ENCODE assay signal across 21 mouse cellular contexts in genomic region chr9:115692837-115693236, GRCm38 (mm10).
A peak's percentile ranks its signal among the peaks of the same experiment; 100 is the strongest.
DNase-seq lines count a peak whose midpoint lies in the region; ATAC-seq and TF ChIP-seq lines count a peak whose summit lies in the region.
"Had no signal": no experiment of that assay in that cellular context is flagged by ENCODE, and none has a peak within 500 bp of the region (broad histone marks: within the 10 kb centered on the region; RNA-seq: fewer than 3 reads in every experiment).

No protein-coding gene starts in this region.

- no peaks in the 10 kb centered on the region for H3K27me3 ChIP-seq in hindbrain, postnatal 0 days (ENCODE audit: insufficient read depth, low read length)
- no peaks in the 10 kb centered on the region for H3K27me3 ChIP-seq in hindbrain, embryonic 10.5 days (ENCODE audit: insufficient read depth, poor library complexity, severe bottlenecking)
- H3K27me3 ChIP-seq in liver, postnatal 0 days (ENCODE audit: insufficient read depth, low read length), result no peaks in the 10 kb centered on the region
- no peaks in the 10 kb centered on the region for H3K27me3 ChIP-seq in liver, embryonic 11.5 days (replicated peaks; ENCODE audit: control insufficient read depth, insufficient read depth, low read length)
- no peaks in the 10 kb centered on the region for H3K27me3 ChIP-seq in CH12.LX (replicated peaks)
- H3K27me3 ChIP-seq in ES-Bruce4 (ENCODE audit: control insufficient read depth, insufficient read depth, low read length, poor library complexity, severe bottlenecking), result no peaks in the 10 kb centered on the region
- H3K27me3 ChIP-seq: forebrain, embryonic 12.5 days; hindbrain, embryonic 12.5 days; limb, embryonic 12.5 days; liver, embryonic 13.5 days had no signal

- dilution Hi-C loops in CH12.LX (cut with MboI; ENCODE audit: extremely low pct_ligation_motif_present, extremely low pct_unique_long_range_greater_than_20kb, low sequenced_read_pairs), result no loop called here

- TF ChIP-seq CTCF in hindbrain, postnatal 0 days (IDR thresholded peaks at IDR 0.05; ENCODE audit: low read depth), result peak; percentile 38; the same call in 1 of the 2 replicates
- TF ChIP-seq CTCF in liver, postnatal 0 days (IDR thresholded peaks at IDR 0.05; ENCODE audit: low read depth), result peak; percentile 39
- TF ChIP-seq CTCF in CH12.LX (conservative IDR thresholded peaks at IDR 0.05 in 1 of 2, IDR thresholded peaks at IDR 0.05 in 1 of 2; ENCODE audit: low read depth in 2 of 2, low read length in 2 of 2) (peak in 1 of 2 experiments; percentile 58; a peak in 2 of 4 replicates), ES-Bruce4 (IDR thresholded peaks at IDR 0.05; ENCODE audit: low read depth, low read length) (peak; percentile 30)

- H3K4me2 ChIP-seq in hindbrain, postnatal 0 days (ENCODE audit: low read depth, low read length), result no peak overlapping the region
- H3K4me2 ChIP-seq in liver, postnatal 0 days (ENCODE audit: low read depth, low read length), result no peak overlapping the region
- no peak overlapping the region for H3K4me2 ChIP-seq in liver, embryonic 11.5 days
- no peak overlapping the region for H3K4me2 ChIP-seq in CH12.LX (ENCODE audit: insufficient read depth, low read depth, poor library complexity, severe bottlenecking)
- H3K4me2 ChIP-seq: forebrain, embryonic 12.5 days; hindbrain, embryonic 12.5 days; limb, embryonic 12.5 days; liver, embryonic 13.5 days had no signal

- H3K27ac ChIP-seq in hindbrain, postnatal 0 days, result no peak overlapping the region
- no peak overlapping the region for H3K27ac ChIP-seq in hindbrain, embryonic 10.5 days
- no peak overlapping the region for H3K27ac ChIP-seq in liver, postnatal 0 days (ENCODE audit: low read depth)
- H3K27ac ChIP-seq in liver, embryonic 11.5 days (ENCODE audit: low read depth, low read length), result no peak overlapping the region
- H3K27ac ChIP-seq in CH12.LX (ENCODE audit: insufficient read depth, low read depth) (no peak overlapping the region), ES-Bruce4 (ENCODE audit: insufficient read depth, low read length) (no peak overlapping the region)
- H3K27ac ChIP-seq: embryonic facial prominence, embryonic 10.5 days; forebrain, embryonic 12.5 days; hindbrain, embryonic 12.5 days; limb, embryonic 12.5 days; liver, embryonic 13.5 days had no signal

- no peak overlapping the region for H3K9ac ChIP-seq in hindbrain, postnatal 0 days (replicated peaks; ENCODE audit: low read length)
- H3K9ac ChIP-seq in liver, postnatal 0 days (replicated peaks), result no peak overlapping the region
- H3K9ac ChIP-seq in liver, embryonic 11.5 days (ENCODE audit: low read depth, low read length), result no peak overlapping the region
- H3K9ac ChIP-seq in CH12.LX (ENCODE audit: insufficient read depth, low read depth) (no peak overlapping the region), ES-Bruce4 (ENCODE audit: low read depth, poor library complexity, severe bottlenecking) (no peak overlapping the region)
- H3K9ac ChIP-seq: forebrain, embryonic 12.5 days; hindbrain, embryonic 12.5 days; limb, embryonic 12.5 days; liver, embryonic 13.5 days had no signal

- TF ChIP-seq RAD21 in CH12.LX (IDR thresholded peaks at IDR 0.05; ENCODE audit: low read depth, low read length), result peak; percentile 59

- no peaks in the 10 kb centered on the region for H3K9me3 ChIP-seq in hindbrain, postnatal 0 days (ENCODE audit: low read length)
- no peaks in the 10 kb centered on the region for H3K9me3 ChIP-seq in hindbrain, embryonic 10.5 days
- no peaks in the 10 kb centered on the region for H3K9me3 ChIP-seq in liver, postnatal 0 days (ENCODE audit: low read length)
- H3K9me3 ChIP-seq in liver, embryonic 11.5 days (ENCODE audit: control insufficient read depth, low read length), result no peaks in the 10 kb centered on the region
- H3K9me3 ChIP-seq in CH12.LX (replicated peaks; ENCODE audit: low read length), result no peaks in the 10 kb centered on the region
- H3K9me3 ChIP-seq in ES-Bruce4 (replicated peaks; ENCODE audit: control insufficient read depth, insufficient read depth, low read length, poor library complexity, severe bottlenecking), result no peaks in the 10 kb centered on the region
- H3K9me3 ChIP-seq: embryonic facial prominence, embryonic 10.5 days; forebrain, embryonic 12.5 days; hindbrain, embryonic 12.5 days; limb, embryonic 12.5 days; liver, embryonic 13.5 days had no signal

- no peak for ATAC-seq in hindbrain, postnatal 0 days
- ATAC-seq in liver, postnatal 0 days, result no peak
- no peak for ATAC-seq in liver, embryonic 11.5 days (replicated peaks; ENCODE audit: low FRiP score)
- no peak for ATAC-seq in erythroblast, adult 5-6 weeks (replicated peaks; ENCODE audit: low FRiP score, poor library complexity, severe bottlenecking)
- ATAC-seq: inflammation-experienced regulatory T-cells, adult 6 months had no signal

- no peak overlapping the region for H3K4me3 ChIP-seq in hindbrain, postnatal 0 days (ENCODE audit: low read length)
- H3K4me3 ChIP-seq in hindbrain, embryonic 10.5 days, result no peak overlapping the region
- H3K4me3 ChIP-seq in liver, postnatal 0 days (ENCODE audit: low read depth, low read length), result no peak overlapping the region
- no peak overlapping the region for H3K4me3 ChIP-seq in liver, embryonic 11.5 days (ENCODE audit: low read depth, low read length)
- H3K4me3 ChIP-seq in CH12.LX (replicated peaks in 1 of 3; ENCODE audit: low read depth in 2 of 3, low read length in 2 of 3, poor library complexity in 1 of 3) (no peak overlapping the region), ES-Bruce4 (ENCODE audit: low read depth, low read length) (no peak overlapping the region)
- H3K4me3 ChIP-seq: embryonic facial prominence, embryonic 10.5 days; forebrain, embryonic 12.5 days; hindbrain, embryonic 12.5 days; limb, embryonic 12.5 days; liver, embryonic 13.5 days had no signal

- in situ Hi-C loops in CH12.LX (cut with MboI; ENCODE audit: low pct_ligation_motif_present, low pct_unique_long_range_greater_than_20kb, low sequenced_read_pairs), result no loop called here

- H3K79me2 ChIP-seq in CH12.LX (replicated peaks; ENCODE audit: control insufficient read depth, extremely low read depth, insufficient read depth, poor library complexity, severe bottlenecking), result no peaks in the 10 kb centered on the region

- H3K4me1 ChIP-seq in hindbrain, postnatal 0 days (ENCODE audit: insufficient read depth, low read length), result no peaks in the 10 kb centered on the region
- peaks cover 7% of the 10 kb centered on the region; the same call in 1 of the 2 replicates for H3K4me1 ChIP-seq in hindbrain, embryonic 10.5 days (replicated peaks)
- no peaks in the 10 kb centered on the region for H3K4me1 ChIP-seq in liver, postnatal 0 days (ENCODE audit: insufficient read depth)
- no peaks in the 10 kb centered on the region for H3K4me1 ChIP-seq in liver, embryonic 11.5 days (replicated peaks; ENCODE audit: control insufficient read depth, insufficient read depth, low read length)
- H3K4me1 ChIP-seq in CH12.LX (ENCODE audit: control insufficient read depth in 1 of 2, insufficient read depth in 2 of 2) (peaks cover 2 to 6% of the 10 kb centered on the region in 2 experiments; a peak in 1 of 4 replicates), ES-Bruce4 (ENCODE audit: control insufficient read depth, insufficient read depth, low read length) (no peaks in the 10 kb centered on the region)
- H3K4me1 ChIP-seq: liver, embryonic 13.5 days had no signal

- DNase-seq in hindbrain, postnatal 0 days (ENCODE audit: low spot score), result no peak
- no peak for DNase-seq in hindbrain, embryonic 10.5 days (ENCODE audit: low spot score)
- DNase-seq in liver, postnatal 0 days, result no peak
- no peak for DNase-seq in liver, embryonic 11.5 days (ENCODE audit: low spot score)
- no peak for DNase-seq in CH12.LX (ENCODE audit: extremely low read depth)
- no peak for DNase-seq in right cerebral cortex, postnatal 4 days
- DNase-seq: adrenal gland, postnatal 36 days; cerebellum, adult 2 months; cerebellum, postnatal 36 days; gastrocnemius, postnatal 14 days; kidney, postnatal 25 days; liver, embryonic 13.5 days; lung, postnatal 10 days; thymus, postnatal 4 days had no signal

- 71% methylated on average over 2 of the region's 2 CpGs for WGBS in hindbrain, postnatal 0 days
- WGBS in hindbrain, embryonic 10.5 days, result 64% methylated on average over 2 of the region's 2 CpGs
- 53% methylated on average over 2 of the region's 2 CpGs for WGBS in liver, postnatal 0 days (ENCODE audit: insufficient replicate concordance)
- WGBS in liver, embryonic 11.5 days, result 64% methylated on average over 2 of the region's 2 CpGs

- no peaks in the 10 kb centered on the region for H3K36me3 ChIP-seq in hindbrain, postnatal 0 days (ENCODE audit: insufficient read depth, low read length)
- no peaks in the 10 kb centered on the region for H3K36me3 ChIP-seq in hindbrain, embryonic 10.5 days
- H3K36me3 ChIP-seq in liver, postnatal 0 days (replicated peaks; ENCODE audit: insufficient read depth, low read length), result no peaks in the 10 kb centered on the region
- no peaks in the 10 kb centered on the region for H3K36me3 ChIP-seq in liver, embryonic 11.5 days (ENCODE audit: control insufficient read depth, insufficient read depth, low read length)
- H3K36me3 ChIP-seq in CH12.LX (replicated peaks in 1 of 2; ENCODE audit: control insufficient read depth in 1 of 2, insufficient read depth in 1 of 2, low read length in 1 of 2) (no peaks in the 10 kb centered on the region), ES-Bruce4 (ENCODE audit: control insufficient read depth, insufficient read depth, low read length, poor library complexity, severe bottlenecking) (no peaks in the 10 kb centered on the region)
- H3K36me3 ChIP-seq: embryonic facial prominence, embryonic 10.5 days; forebrain, embryonic 12.5 days; hindbrain, embryonic 12.5 days; limb, embryonic 12.5 days; liver, embryonic 13.5 days had no signal

- no peak for TF ChIP-seq EP300 in liver, postnatal 0 days (IDR thresholded peaks at IDR 0.05; ENCODE audit: low read depth)
- no peak for TF ChIP-seq EP300 in CH12.LX (IDR thresholded peaks at IDR 0.05; ENCODE audit: low read length)
- TF ChIP-seq EP300 in ES-Bruce4 (IDR thresholded peaks at IDR 0.05; ENCODE audit: insufficient read depth, low read depth, low read length), result no peak

- TF ChIP-seq POLR2A in CH12.LX (IDR thresholded peaks at IDR 0.05; ENCODE audit: low read depth, low read length) (no peak), ES-Bruce4 (IDR thresholded peaks at IDR 0.05; ENCODE audit: insufficient read depth, low read length) (no peak)

TF ChIP-seq in CH12.LX, 34 proteins besides CTCF, POLR2A, EP300 and RAD21:
- peak; percentile 64 for TF ChIP-seq SMC3 (IDR thresholded peaks at IDR 0.05; ENCODE audit: low read depth, low read length)
- TF ChIP-seq ZC3H11A (IDR thresholded peaks at IDR 0.05; ENCODE audit: low read depth, low read length), result peak; percentile 17; the same call in 1 of the 2 replicates
- no peak for TF ChIP-seq IRF4 (IDR thresholded peaks at IDR 0.05; ENCODE audit: low read depth, low read length)
